Mouse (Mus musculus): Measurements from ENCODE around the gene Antxr1. TPM values are rescaled to one million over a fixed set of nuclear protein-coding genes. Genes with fewer than 3 reads are reported as not detected.

Antxr1 gene
- polyA plus RNA-seq, 1 experiment, result not detected

GRCm38 (mm10) chr6:87278151-87278550 lies 57.5 kb downstream of the Antxr1 start:
- H3K36me3 ChIP-seq (ENCODE audit: control insufficient read depth), result no peaks in the 10 kb centered on the region
- H3K27me3 ChIP-seq (ENCODE audit: control insufficient read depth), result no peaks in the 10 kb centered on the region; the same call in 1 of the 2 replicates
- H3K9me3 ChIP-seq (ENCODE audit: control insufficient read depth, low read length), result peaks cover 10% of the 10 kb centered on the region
- H3K4me3 ChIP-seq (replicated peaks), result no peak overlapping the region
- H3K4me1 ChIP-seq (ENCODE audit: control insufficient read depth), result no peaks in the 10 kb centered on the region
- TF ChIP-seq TAL1 (IDR thresholded peaks at IDR 0.05; ENCODE audit: low read length), result no peak
- TF ChIP-seq GATA1 (IDR thresholded peaks at IDR 0.05; ENCODE audit: low read length), result no peak

GRCm38 (mm10) chr6:87277527-87277926 lies 58.1 kb downstream of the Antxr1 start:
- Histone ChIP-seq H3K9me3 (ENCODE audit: control insufficient read depth, low read length) (peaks cover 10% of the 10 kb centered on the region), H3K27me3 (ENCODE audit: control insufficient read depth) (no peaks in the 10 kb centered on the region; the same call in 1 of the 2 replicates), H3K4me3 (replicated peaks) (no peak overlapping the region), H3K36me3 (ENCODE audit: control insufficient read depth) (no peaks in the 10 kb centered on the region), H3K4me1 (ENCODE audit: control insufficient read depth) (no peaks in the 10 kb centered on the region)
- no peak for TF ChIP-seq TAL1 (IDR thresholded peaks at IDR 0.05; ENCODE audit: low read length)
- no peak for TF ChIP-seq GATA1 (IDR thresholded peaks at IDR 0.05; ENCODE audit: low read length)

GRCm38 (mm10) chr6:87276941-87277340 lies 58.7 kb downstream of the Antxr1 start:
- Histone ChIP-seq H3K4me3 (replicated peaks) (no peak overlapping the region), H3K9me3 (ENCODE audit: control insufficient read depth, low read length) (peaks cover 10% of the 10 kb centered on the region)
- TF ChIP-seq TAL1 (IDR thresholded peaks at IDR 0.05; ENCODE audit: low read length) (no peak), GATA1 (IDR thresholded peaks at IDR 0.05; ENCODE audit: low read length) (no peak)

GRCm38 (mm10) chr6:87274779-87275178 lies 60.8 kb downstream of the Antxr1 start:
- Histone ChIP-seq H3K4me1 (ENCODE audit: control insufficient read depth) (no peaks in the 10 kb centered on the region), H3K27me3 (ENCODE audit: control insufficient read depth) (peaks cover 1% of the 10 kb centered on the region; the same call in 1 of the 2 replicates), H3K4me3 (replicated peaks) (no peak overlapping the region), H3K9me3 (ENCODE audit: control insufficient read depth, low read length) (peaks cover 10% of the 10 kb centered on the region), H3K36me3 (ENCODE audit: control insufficient read depth) (no peaks in the 10 kb centered on the region)
- no peak for TF ChIP-seq TAL1 (IDR thresholded peaks at IDR 0.05; ENCODE audit: low read length)
- TF ChIP-seq GATA1 (IDR thresholded peaks at IDR 0.05; ENCODE audit: low read length), result no peak

More at GRCm38 (mm10) chr6:87276941-87277340, 58.7 kb downstream of the Antxr1 start:
- H3K36me3 ChIP-seq (ENCODE audit: control insufficient read depth), result no peaks in the 10 kb centered on the region
- H3K27me3 ChIP-seq (ENCODE audit: control insufficient read depth), result no peaks in the 10 kb centered on the region; the same call in 1 of the 2 replicates
- no peaks in the 10 kb centered on the region for H3K4me1 ChIP-seq (ENCODE audit: control insufficient read depth)

GRCm38 (mm10) chr6:87273791-87274190 lies 61.8 kb downstream of the Antxr1 start:
- no peaks in the 10 kb centered on the region for H3K36me3 ChIP-seq (ENCODE audit: control insufficient read depth)
- H3K4me3 ChIP-seq (replicated peaks), result no peak overlapping the region
- no peak for TF ChIP-seq GATA1 (IDR thresholded peaks at IDR 0.05; ENCODE audit: low read length)
- TF ChIP-seq TAL1 (IDR thresholded peaks at IDR 0.05; ENCODE audit: low read length), result no peak

GRCm38 (mm10) chr6:87273141-87273540 lies 62.5 kb downstream of the Antxr1 start:
- Histone ChIP-seq H3K4me3 (replicated peaks) (no peak overlapping the region), H3K9me3 (ENCODE audit: control insufficient read depth, low read length) (peaks cover 10% of the 10 kb centered on the region), H3K27me3 (ENCODE audit: control insufficient read depth) (peaks cover 3% of the 10 kb centered on the region; the same call in 1 of the 2 replicates), H3K4me1 (ENCODE audit: control insufficient read depth) (no peaks in the 10 kb centered on the region), H3K36me3 (ENCODE audit: control insufficient read depth) (no peaks in the 10 kb centered on the region)
- TF ChIP-seq GATA1 (IDR thresholded peaks at IDR 0.05; ENCODE audit: low read length) (no peak), TAL1 (IDR thresholded peaks at IDR 0.05; ENCODE audit: low read length) (no peak)

More at GRCm38 (mm10) chr6:87273791-87274190, 61.8 kb downstream of the Antxr1 start:
- peaks cover 3% of the 10 kb centered on the region; the same call in 1 of the 2 replicates for H3K27me3 ChIP-seq (ENCODE audit: control insufficient read depth)
- H3K9me3 ChIP-seq (ENCODE audit: control insufficient read depth, low read length), result peaks cover 10% of the 10 kb centered on the region
- no peaks in the 10 kb centered on the region for H3K4me1 ChIP-seq (ENCODE audit: control insufficient read depth)

- Histone ChIP-seq H3K36me3 (ENCODE audit: control insufficient read depth) (no peaks in the 10 kb centered on the region), H3K27me3 (ENCODE audit: control insufficient read depth) (peaks cover 3% of the 10 kb centered on the region; the same call in 1 of the 2 replicates), H3K9me3 (ENCODE audit: control insufficient read depth, low read length) (peaks cover 10% of the 10 kb centered on the region), H3K4me3 (replicated peaks) (no peak overlapping the region), H3K4me1 (ENCODE audit: control insufficient read depth) (no peaks in the 10 kb centered on the region)
- no peak for TF ChIP-seq GATA1 (IDR thresholded peaks at IDR 0.05; ENCODE audit: low read length)
- no peak for TF ChIP-seq TAL1 (IDR thresholded peaks at IDR 0.05; ENCODE audit: low read length)
Observed at GRCm38 (mm10) chr6:87272202-87272601, 63.4 kb downstream of the Antxr1 start.

- no peak overlapping the region for H3K4me3 ChIP-seq (replicated peaks)
- TF ChIP-seq GATA1 (IDR thresholded peaks at IDR 0.05; ENCODE audit: low read length) (no peak), TAL1 (IDR thresholded peaks at IDR 0.05; ENCODE audit: low read length) (no peak)
- H3K4me1 ChIP-seq (ENCODE audit: control insufficient read depth), result no peaks in the 10 kb centered on the region
- H3K27me3 ChIP-seq (ENCODE audit: control insufficient read depth), result peaks cover 3% of the 10 kb centered on the region; the same call in 1 of the 2 replicates
- no peaks in the 10 kb centered on the region for H3K36me3 ChIP-seq (ENCODE audit: control insufficient read depth)
- peaks cover 10% of the 10 kb centered on the region for H3K9me3 ChIP-seq (ENCODE audit: control insufficient read depth, low read length)
Observed at GRCm38 (mm10) chr6:87270452-87270851, 65.2 kb downstream of the Antxr1 start.

GRCm38 (mm10) chr6:87269950-87270349 lies 65.7 kb downstream of the Antxr1 start:
- TF ChIP-seq GATA1 (IDR thresholded peaks at IDR 0.05; ENCODE audit: low read length) (no peak), TAL1 (IDR thresholded peaks at IDR 0.05; ENCODE audit: low read length) (no peak)
- Histone ChIP-seq H3K36me3 (ENCODE audit: control insufficient read depth) (no peaks in the 10 kb centered on the region), H3K9me3 (ENCODE audit: control insufficient read depth, low read length) (peaks cover 10% of the 10 kb centered on the region), H3K4me3 (replicated peaks) (no peak overlapping the region), H3K4me1 (ENCODE audit: control insufficient read depth) (no peaks in the 10 kb centered on the region), H3K27me3 (ENCODE audit: control insufficient read depth) (peaks cover 3% of the 10 kb centered on the region; the same call in 1 of the 2 replicates)

- no peaks in the 10 kb centered on the region for H3K36me3 ChIP-seq (ENCODE audit: control insufficient read depth)
- no peak overlapping the region for H3K4me3 ChIP-seq (replicated peaks)
- no peak for TF ChIP-seq GATA1 (IDR thresholded peaks at IDR 0.05; ENCODE audit: low read length)
- no peak for TF ChIP-seq TAL1 (IDR thresholded peaks at IDR 0.05; ENCODE audit: low read length)
- no peaks in the 10 kb centered on the region for H3K4me1 ChIP-seq (ENCODE audit: control insufficient read depth)
- H3K27me3 ChIP-seq (ENCODE audit: control insufficient read depth), result peaks cover 3% of the 10 kb centered on the region; the same call in 1 of the 2 replicates
- H3K9me3 ChIP-seq (ENCODE audit: control insufficient read depth, low read length), result no peaks in the 10 kb centered on the region
Observed at GRCm38 (mm10) chr6:87262666-87263065, 73.0 kb downstream of the Antxr1 start.
